Mouse (Mus musculus): ENCODE measurements around the gene Nhsl1. TPM values are rescaled to one million over a fixed set of nuclear protein-coding genes. Genes with fewer than 3 reads are reported as not detected.

The Nhsl1 gene
- polyA plus RNA-seq, 1 experiment from 2014 or later = 23.4 TPM

DNA sequence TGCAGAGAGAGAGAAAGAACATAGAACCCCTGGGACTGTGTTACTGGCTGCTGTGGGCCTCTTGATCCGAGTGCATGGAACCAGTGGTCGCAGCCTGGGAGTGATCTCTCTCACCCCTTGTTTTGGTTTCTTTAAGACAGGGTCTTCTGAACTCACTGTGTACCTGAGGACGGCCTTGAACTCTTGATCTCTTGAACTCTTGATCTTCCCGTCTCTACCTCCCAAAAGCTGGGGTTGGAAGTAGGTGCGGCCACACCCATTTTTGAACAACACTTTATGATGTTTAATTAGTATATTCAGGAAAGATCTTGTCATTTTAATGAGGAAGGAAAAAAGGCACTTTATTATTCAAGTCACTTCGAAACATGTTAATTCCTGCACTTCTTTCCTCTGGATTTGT is 37.7 kb downstream of the Nhsl1 start:
- Histone ChIP-seq H3K4me2 (replicated peaks; ENCODE audit: low read depth, low read length) (no peak overlapping the region), H3K4me3 (ENCODE audit: low read depth, low read length) (no peak overlapping the region), H3K4me1 (replicated peaks; ENCODE audit: control insufficient read depth, insufficient read depth, low read length) (no peaks in the 10 kb centered on the region), H3K36me3 (ENCODE audit: control insufficient read depth, insufficient read depth, low read length) (no peaks in the 10 kb centered on the region), H3K27ac (ENCODE audit: low read depth, low read length) (no peak overlapping the region), H3K27me3 (ENCODE audit: control insufficient read depth, insufficient read depth, low read length) (no peaks in the 10 kb centered on the region), H3K9ac (ENCODE audit: low read depth, low read length) (no peak overlapping the region), H3K9me3 (ENCODE audit: control insufficient read depth, low read length) (no peaks in the 10 kb centered on the region)
- DNase-seq (ENCODE audit: low spot score) = no peak
- 92% methylated on average over 6 of the region's 6 CpGs for WGBS
- ATAC-seq (ENCODE audit: low FRiP score) = no peak

- H3K4me1 ChIP-seq (replicated peaks; ENCODE audit: control insufficient read depth, insufficient read depth, low read length) = no peaks in the 10 kb centered on the region
- WGBS = 78% methylated on average over 6 of the region's 6 CpGs
- no peak overlapping the region for H3K4me2 ChIP-seq (replicated peaks; ENCODE audit: low read depth, low read length)
- no peak overlapping the region for H3K4me3 ChIP-seq (ENCODE audit: low read depth, low read length)
- ATAC-seq (ENCODE audit: low FRiP score) = peak; percentile 72
- no peak overlapping the region for H3K9ac ChIP-seq (ENCODE audit: low read depth, low read length)
- no peak for DNase-seq (ENCODE audit: low spot score)
- no peaks in the 10 kb centered on the region for H3K9me3 ChIP-seq (ENCODE audit: control insufficient read depth, low read length)
- no peak overlapping the region for H3K27ac ChIP-seq (ENCODE audit: low read depth, low read length)
- H3K27me3 ChIP-seq (ENCODE audit: control insufficient read depth, insufficient read depth, low read length) = no peaks in the 10 kb centered on the region
- H3K36me3 ChIP-seq (ENCODE audit: control insufficient read depth, insufficient read depth, low read length) = no peaks in the 10 kb centered on the region
Measured at GRCm38 (mm10) chr10:18357212-18357611, 38.4 kb downstream of the Nhsl1 start.

GRCm38 (mm10) chr10:18358461-18358860 is 39.7 kb downstream of the Nhsl1 start:
- Histone ChIP-seq H3K9me3 (ENCODE audit: control insufficient read depth, low read length) (no peaks in the 10 kb centered on the region), H3K4me2 (replicated peaks; ENCODE audit: low read depth, low read length) (no peak overlapping the region), H3K36me3 (ENCODE audit: control insufficient read depth, insufficient read depth, low read length) (no peaks in the 10 kb centered on the region), H3K9ac (ENCODE audit: low read depth, low read length) (no peak overlapping the region), H3K4me1 (replicated peaks; ENCODE audit: control insufficient read depth, insufficient read depth, low read length) (no peaks in the 10 kb centered on the region), H3K4me3 (ENCODE audit: low read depth, low read length) (no peak overlapping the region), H3K27ac (ENCODE audit: low read depth, low read length) (no peak overlapping the region), H3K27me3 (ENCODE audit: control insufficient read depth, insufficient read depth, low read length) (no peaks in the 10 kb centered on the region)
- ATAC-seq (ENCODE audit: low FRiP score) = no peak
- WGBS = 88% methylated on average over 5 of the region's 5 CpGs
- no peak for DNase-seq (ENCODE audit: low spot score)

DNA sequence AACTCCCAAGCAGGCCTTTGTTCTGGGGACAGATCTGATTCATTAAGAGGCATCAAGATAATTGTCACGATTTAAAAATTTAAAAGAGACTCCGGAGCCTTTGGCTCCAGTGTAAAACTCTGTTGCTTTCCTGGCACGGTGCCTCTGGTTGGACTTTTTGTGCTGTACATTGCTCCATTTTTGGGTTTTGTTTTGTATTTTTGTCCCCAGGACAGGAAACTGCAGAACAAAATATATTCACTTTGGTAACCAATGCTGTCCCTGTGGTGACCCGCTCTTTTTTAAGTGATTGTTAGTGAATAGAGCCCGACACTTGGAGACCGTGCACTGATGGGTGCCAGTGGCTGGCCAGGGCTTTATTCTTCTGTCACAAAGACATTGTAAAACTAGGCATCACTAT is 41.4 kb downstream of the Nhsl1 start:
- Histone ChIP-seq H3K27me3 (ENCODE audit: control insufficient read depth, insufficient read depth, low read length) (no peaks in the 10 kb centered on the region), H3K9ac (ENCODE audit: low read depth, low read length) (no peak overlapping the region), H3K4me2 (replicated peaks; ENCODE audit: low read depth, low read length) (no peak overlapping the region), H3K36me3 (ENCODE audit: control insufficient read depth, insufficient read depth, low read length) (no peaks in the 10 kb centered on the region), H3K9me3 (ENCODE audit: control insufficient read depth, low read length) (no peaks in the 10 kb centered on the region), H3K4me1 (replicated peaks; ENCODE audit: control insufficient read depth, insufficient read depth, low read length) (no peaks in the 10 kb centered on the region), H3K4me3 (ENCODE audit: low read depth, low read length) (no peak overlapping the region), H3K27ac (ENCODE audit: low read depth, low read length) (no peak overlapping the region)
- DNase-seq (ENCODE audit: low spot score) (no peak), ATAC-seq (ENCODE audit: low FRiP score) (no peak)
- 87% methylated on average over 6 of the region's 6 CpGs for WGBS

DNA sequence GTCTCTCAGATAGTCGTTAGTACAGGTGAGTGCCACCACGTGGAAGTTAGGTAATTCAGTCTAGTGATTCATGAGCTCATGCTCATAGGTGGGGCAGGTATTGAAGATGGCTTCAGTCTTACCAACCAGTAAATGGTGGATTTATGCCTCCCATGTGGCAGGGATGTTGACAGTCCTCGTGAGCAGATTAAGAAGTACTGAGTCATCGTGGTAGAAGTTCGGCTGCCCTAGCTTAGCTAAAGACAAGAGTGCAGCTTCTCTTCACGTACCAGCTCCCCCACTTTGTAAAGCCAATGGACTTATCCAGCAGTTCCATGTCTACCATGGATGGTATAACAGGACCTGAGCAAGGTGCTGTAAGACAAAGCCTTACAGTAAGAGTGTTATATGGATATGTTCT is 46.6 kb downstream of the Nhsl1 start:
- 93% methylated on average over 6 of the region's 6 CpGs for WGBS
- H3K9ac ChIP-seq (ENCODE audit: low read depth, low read length) = no peak overlapping the region
- no peak for ATAC-seq (ENCODE audit: low FRiP score)
- peaks cover 3% of the 10 kb centered on the region; the same call in 1 of the 2 replicates for H3K4me1 ChIP-seq (replicated peaks; ENCODE audit: control insufficient read depth, insufficient read depth, low read length)
- no peaks in the 10 kb centered on the region for H3K36me3 ChIP-seq (ENCODE audit: control insufficient read depth, insufficient read depth, low read length)
- no peaks in the 10 kb centered on the region for H3K9me3 ChIP-seq (ENCODE audit: control insufficient read depth, low read length)
- H3K4me3 ChIP-seq (ENCODE audit: low read depth, low read length) = no peak overlapping the region
- no peak overlapping the region for H3K4me2 ChIP-seq (replicated peaks; ENCODE audit: low read depth, low read length)
- no peak for DNase-seq (ENCODE audit: low spot score)
- H3K27me3 ChIP-seq (ENCODE audit: control insufficient read depth, insufficient read depth, low read length) = no peaks in the 10 kb centered on the region
- H3K27ac ChIP-seq (ENCODE audit: low read depth, low read length) = no peak overlapping the region

- Histone ChIP-seq H3K4me3 (ENCODE audit: low read depth, low read length) (no peak overlapping the region), H3K36me3 (ENCODE audit: control insufficient read depth, insufficient read depth, low read length) (no peaks in the 10 kb centered on the region), H3K9ac (ENCODE audit: low read depth, low read length) (no peak overlapping the region), H3K4me2 (replicated peaks; ENCODE audit: low read depth, low read length) (no peak overlapping the region), H3K4me1 (replicated peaks; ENCODE audit: control insufficient read depth, insufficient read depth, low read length) (peaks cover 8% of the 10 kb centered on the region), H3K9me3 (ENCODE audit: control insufficient read depth, low read length) (no peaks in the 10 kb centered on the region), H3K27me3 (ENCODE audit: control insufficient read depth, insufficient read depth, low read length) (no peaks in the 10 kb centered on the region), H3K27ac (ENCODE audit: low read depth, low read length) (no peak overlapping the region)
- no peak for DNase-seq (ENCODE audit: low spot score)
- 80% methylated on average over 7 of the region's 7 CpGs for WGBS
- no peak for ATAC-seq (ENCODE audit: low FRiP score)
Measured at GRCm38 (mm10) chr10:18366697-18367096, 47.9 kb downstream of the Nhsl1 start.

GRCm38 (mm10) chr10:18368111-18368510 is 49.3 kb downstream of the Nhsl1 start:
- Histone ChIP-seq H3K9ac (ENCODE audit: low read depth, low read length) (no peak overlapping the region), H3K36me3 (ENCODE audit: control insufficient read depth, insufficient read depth, low read length) (no peaks in the 10 kb centered on the region), H3K4me1 (replicated peaks; ENCODE audit: control insufficient read depth, insufficient read depth, low read length) (peaks cover 8% of the 10 kb centered on the region), H3K27ac (ENCODE audit: low read depth, low read length) (no peak overlapping the region), H3K9me3 (ENCODE audit: control insufficient read depth, low read length) (no peaks in the 10 kb centered on the region), H3K4me2 (replicated peaks; ENCODE audit: low read depth, low read length) (no peak overlapping the region), H3K4me3 (ENCODE audit: low read depth, low read length) (no peak overlapping the region), H3K27me3 (ENCODE audit: control insufficient read depth, insufficient read depth, low read length) (no peaks in the 10 kb centered on the region)
- DNase-seq (ENCODE audit: low spot score) (no peak), ATAC-seq (ENCODE audit: low FRiP score) (no peak)
- 96% methylated on average over 8 of the region's 8 CpGs for WGBS

- H3K9me3 ChIP-seq (ENCODE audit: control insufficient read depth, low read length) = no peaks in the 10 kb centered on the region
- H3K4me1 ChIP-seq (replicated peaks; ENCODE audit: control insufficient read depth, insufficient read depth, low read length) = peaks cover 8% of the 10 kb centered on the region
- no peak overlapping the region for H3K4me2 ChIP-seq (replicated peaks; ENCODE audit: low read depth, low read length)
- no peak overlapping the region for H3K9ac ChIP-seq (ENCODE audit: low read depth, low read length)
- H3K27ac ChIP-seq (ENCODE audit: low read depth, low read length) = no peak overlapping the region
- H3K27me3 ChIP-seq (ENCODE audit: control insufficient read depth, insufficient read depth, low read length) = no peaks in the 10 kb centered on the region
- DNase-seq (ENCODE audit: low spot score) = peak; percentile 37
- no peak overlapping the region for H3K4me3 ChIP-seq (ENCODE audit: low read depth, low read length)
- WGBS = 17% methylated on average over 17 of the region's 17 CpGs
- H3K36me3 ChIP-seq (ENCODE audit: control insufficient read depth, insufficient read depth, low read length) = no peaks in the 10 kb centered on the region
- ATAC-seq (ENCODE audit: low FRiP score) = peak; percentile 37; the same call in 1 of the 2 replicates
Measured at GRCm38 (mm10) chr10:18370475-18371286, 51.9 kb downstream of the Nhsl1 start.

DNA sequence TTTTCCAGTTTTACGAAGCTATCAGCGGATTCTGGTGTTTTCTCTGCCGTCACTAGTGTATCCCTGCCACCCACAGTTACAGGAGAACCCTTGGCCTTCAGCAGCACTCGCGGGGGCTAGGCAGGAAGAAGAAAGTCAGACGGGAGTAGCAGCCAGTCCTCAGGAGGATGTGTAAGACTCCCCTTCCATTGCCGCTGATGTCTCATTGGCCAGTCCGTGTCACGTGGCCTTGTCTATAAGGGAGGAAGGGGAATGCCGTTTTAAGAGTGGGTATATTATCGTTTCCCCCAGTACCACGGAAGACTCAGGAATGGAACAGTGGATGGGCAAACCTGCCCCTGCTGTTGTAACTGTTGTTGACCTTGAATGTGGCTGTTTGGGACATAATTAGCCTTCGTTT is 53.1 kb downstream of the Nhsl1 start:
- Histone ChIP-seq H3K4me2 (replicated peaks; ENCODE audit: low read depth, low read length) (peak overlapping the region; percentile 29), H3K9me3 (ENCODE audit: control insufficient read depth, low read length) (no peaks in the 10 kb centered on the region), H3K4me3 (ENCODE audit: low read depth, low read length) (no peak overlapping the region), H3K27me3 (ENCODE audit: control insufficient read depth, insufficient read depth, low read length) (no peaks in the 10 kb centered on the region), H3K4me1 (replicated peaks; ENCODE audit: control insufficient read depth, insufficient read depth, low read length) (peaks cover 8% of the 10 kb centered on the region), H3K27ac (ENCODE audit: low read depth, low read length) (0 out of 2 replicates have a peak overlapping the region, but pooled peaks have one; percentile 30), H3K9ac (ENCODE audit: low read depth, low read length) (0 out of 2 replicates have a peak overlapping the region, but pooled peaks have one; percentile 11), H3K36me3 (ENCODE audit: control insufficient read depth, insufficient read depth, low read length) (no peaks in the 10 kb centered on the region)
- ATAC-seq (ENCODE audit: low FRiP score) = peak; percentile 60; the same call in 1 of the 2 replicates
- WGBS = 49% methylated on average over 13 of the region's 13 CpGs
- DNase-seq (ENCODE audit: low spot score) = peak; percentile 61

Data from hindbrain, embryonic 11.5 days (tissue).